Mouse (Mus musculus) bone marrow, adult 2 months (tissue): ENCODE measurements around the gene Ogg1.
A peak's percentile ranks its signal among the peaks of the same experiment; 100 is the strongest.

Experiments used
- CTCF ChIP-seq: fragments of 200-500 bp; IDR thresholded peaks from 2 replicates; pipeline ENCODE4 v1.5.1; 2011; ENCODE audit warnings: low read length, control low read depth; ENCODE audit not compliant: control insufficient read depth, insufficient read depth
- POLR2A ChIP-seq: fragments of 200-500 bp; IDR thresholded peaks from 2 replicates; pipeline ENCODE4 v1.6.1; 2011; ENCODE audit warnings: low read depth, mild to moderate bottlenecking, control low read depth, low read length, borderline replicate concordance; ENCODE audit not compliant: control insufficient read depth

GRCm38 (mm10) chr6:113380480-113380879 is 53.7 kb downstream of the Ogg1 start:
- TF ChIP-seq CTCF (no peak), POLR2A (peak; percentile 28; the same call in 1 of the 2 replicates)
